Mouse (Mus musculus): Measurements from ENCODE around the gene Apaf1. TPM values are rescaled to one million over a fixed set of nuclear protein-coding genes. Genes with fewer than 3 reads are reported as not detected.

Gene Apaf1
- polyA plus RNA-seq, 1 experiment from 2014 or later, result 22.2 TPM

- H3K9me3 ChIP-seq (ENCODE audit: control insufficient read depth, low read length), result no peaks in the 10 kb centered on the region
- peaks cover 34% of the 10 kb centered on the region for H3K36me3 ChIP-seq (replicated peaks; ENCODE audit: control insufficient read depth, insufficient read depth)
- WGBS, result 95% methylated on average over 18 of the region's 18 CpGs
- ATAC-seq (ENCODE audit: low FRiP score) (no peak), DNase-seq (ENCODE audit: low spot score) (no peak)
- no peak overlapping the region for H3K9ac ChIP-seq
- H3K27ac ChIP-seq, result no peak overlapping the region
- H3K4me2 ChIP-seq (replicated peaks), result no peak overlapping the region
- H3K4me1 ChIP-seq (replicated peaks; ENCODE audit: control insufficient read depth, insufficient read depth, low read length), result no peaks in the 10 kb centered on the region
- H3K27me3 ChIP-seq (ENCODE audit: control insufficient read depth, insufficient read depth, low read length), result no peaks in the 10 kb centered on the region
- H3K4me3 ChIP-seq (replicated peaks; ENCODE audit: low read length), result no peak overlapping the region
Observed at GRCm38 (mm10) chr10:90947608-90948373, 134.8 kb downstream of the Apaf1 start.

- H3K36me3 ChIP-seq (replicated peaks; ENCODE audit: control insufficient read depth, insufficient read depth), result peaks cover 42% of the 10 kb centered on the region
- 82% methylated on average over 6 of the region's 6 CpGs for WGBS
- DNase-seq (ENCODE audit: low spot score), result no peak
Observed at GRCm38 (mm10) chr10:90947043-90947442, 135.5 kb downstream of the Apaf1 start.

GRCm38 (mm10) chr10:90942001-90942700, 140.4 kb downstream of the Apaf1 start:
- Histone ChIP-seq H3K4me2 (replicated peaks) (no peak overlapping the region), H3K9ac (no peak overlapping the region), H3K27ac (no peak overlapping the region), H3K4me1 (replicated peaks; ENCODE audit: control insufficient read depth, insufficient read depth, low read length) (no peaks in the 10 kb centered on the region), H3K36me3 (replicated peaks; ENCODE audit: control insufficient read depth, insufficient read depth) (peaks cover 34% of the 10 kb centered on the region), H3K9me3 (ENCODE audit: control insufficient read depth, low read length) (no peaks in the 10 kb centered on the region), H3K27me3 (ENCODE audit: control insufficient read depth, insufficient read depth, low read length) (no peaks in the 10 kb centered on the region), H3K4me3 (replicated peaks; ENCODE audit: low read length) (no peak overlapping the region)
- ATAC-seq (ENCODE audit: low FRiP score) (no peak), DNase-seq (ENCODE audit: low spot score) (no peak)
- WGBS, result 87% methylated on average over 14 of the region's 14 CpGs

More at GRCm38 (mm10) chr10:90947043-90947442, 135.5 kb downstream of the Apaf1 start:
- Histone ChIP-seq H3K4me3 (replicated peaks; ENCODE audit: low read length) (no peak overlapping the region), H3K9me3 (ENCODE audit: control insufficient read depth, low read length) (no peaks in the 10 kb centered on the region), H3K4me1 (replicated peaks; ENCODE audit: control insufficient read depth, insufficient read depth, low read length) (no peaks in the 10 kb centered on the region), H3K9ac (no peak overlapping the region), H3K27ac (no peak overlapping the region), H3K27me3 (ENCODE audit: control insufficient read depth, insufficient read depth, low read length) (no peaks in the 10 kb centered on the region), H3K4me2 (replicated peaks) (no peak overlapping the region)
- no peak for ATAC-seq (ENCODE audit: low FRiP score)

- Histone ChIP-seq H3K4me1 (replicated peaks; ENCODE audit: control insufficient read depth, insufficient read depth, low read length) (no peaks in the 10 kb centered on the region), H3K36me3 (replicated peaks; ENCODE audit: control insufficient read depth, insufficient read depth) (peaks cover 34% of the 10 kb centered on the region), H3K4me3 (replicated peaks; ENCODE audit: low read length) (no peak overlapping the region), H3K9me3 (ENCODE audit: control insufficient read depth, low read length) (no peaks in the 10 kb centered on the region), H3K27me3 (ENCODE audit: control insufficient read depth, insufficient read depth, low read length) (no peaks in the 10 kb centered on the region), H3K9ac (no peak overlapping the region), H3K27ac (no peak overlapping the region), H3K4me2 (replicated peaks) (no peak overlapping the region)
- ATAC-seq (ENCODE audit: low FRiP score), result no peak
- no peak for DNase-seq (ENCODE audit: low spot score)
- 83% methylated on average over 15 of the region's 15 CpGs for WGBS
Observed at GRCm38 (mm10) chr10:90940521-90941520, 141.7 kb downstream of the Apaf1 start.

Other genes starting within 250 kb of the Apaf1 start
- gene Ikbip, start 170 bp upstream of the Apaf1 start, polyA plus RNA-seq (2014; fragmentation: Nextera tagmentation; extraction: Ambion mirVana), result 19.8 and 20.4 TPM in 2 replicates
- gene Slc25a3, start 41.3 kb upstream of the Apaf1 start, polyA plus RNA-seq (2014; fragmentation: Nextera tagmentation; extraction: Ambion mirVana), result 626 and 634 TPM in 2 replicates
- 111 and 115 TPM in 2 replicates for gene Tmpo, start 98.5 kb upstream of the Apaf1 start, polyA plus RNA-seq (2014; fragmentation: Nextera tagmentation; extraction: Ambion mirVana)